Mouse (Mus musculus): ENCODE measurements around the gene Stpg4. TPM values are rescaled to one million over a fixed set of nuclear protein-coding genes. Genes with fewer than 3 reads are reported as not detected.

The Stpg4 gene
- polyA plus RNA-seq, 1 experiment from 2014 or later: not detected

DNA sequence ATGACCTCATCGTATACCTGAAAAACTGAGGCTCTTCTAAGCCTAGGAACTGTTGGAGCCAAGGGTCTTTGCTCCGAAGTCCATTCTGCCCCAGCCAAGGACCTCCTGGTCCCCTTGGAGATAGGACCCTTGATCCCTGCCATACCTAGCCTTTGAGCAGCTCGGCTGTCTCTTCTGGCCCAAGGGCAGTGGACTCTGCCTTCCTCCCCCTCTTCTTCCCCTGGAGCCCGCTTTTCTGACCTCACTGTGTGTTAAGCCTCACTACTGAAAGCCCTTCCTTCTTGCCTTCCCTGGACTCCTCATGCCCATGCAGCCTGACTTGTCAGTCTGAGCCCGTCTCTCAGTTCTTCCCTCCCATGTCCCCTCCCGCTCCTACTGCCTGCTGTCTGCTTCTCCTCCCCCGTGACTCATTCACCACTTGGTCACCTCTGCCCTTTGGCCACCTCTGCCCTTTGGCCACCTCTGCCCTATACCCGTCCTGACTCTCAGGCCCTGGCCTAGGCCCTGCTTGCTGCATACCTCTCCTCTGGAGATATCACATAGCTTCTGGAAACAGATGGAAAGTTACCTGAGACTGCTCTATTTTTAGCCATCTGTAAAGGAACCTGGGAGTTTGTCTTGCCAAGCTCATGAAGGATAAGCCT is 84.4 kb downstream of the Stpg4 start:
- H3K4me1 ChIP-seq (ENCODE audit: control insufficient read depth, insufficient read depth, low read length): peaks cover 1% of the 10 kb centered on the region; the same call in 1 of the 2 replicates
- WGBS: 58% methylated on average over 8 of the region's 8 CpGs
- no peaks in the 10 kb centered on the region for H3K27me3 ChIP-seq (ENCODE audit: control insufficient read depth, insufficient read depth, low read length)
- H3K27ac ChIP-seq (ENCODE audit: low read depth, low read length): no peak overlapping the region
- H3K4me3 ChIP-seq (ENCODE audit: low read length): no peak overlapping the region
- no peaks in the 10 kb centered on the region for H3K9me3 ChIP-seq (ENCODE audit: control insufficient read depth, low read length)
- no peak overlapping the region for H3K9ac ChIP-seq (ENCODE audit: low read depth, low read length)
- ATAC-seq (ENCODE audit: low FRiP score, low TSS enrichment): no peak
- H3K36me3 ChIP-seq (ENCODE audit: control insufficient read depth, insufficient read depth, low read length): no peaks in the 10 kb centered on the region
- H3K4me2 ChIP-seq (replicated peaks; ENCODE audit: low read depth, low read length): no peak overlapping the region

Other genes with a start within 250 kb of the Stpg4 start
- 82.6 and 104 TPM in 2 replicates for gene Mcfd2, start 161.8 kb downstream of the Stpg4 start, polyA plus RNA-seq (2014; fragmentation: Nextera tagmentation; extraction: Ambion mirVana)
- 4.0 and 5.7 TPM in 2 replicates for gene Ttc7, start 144.9 kb downstream of the Stpg4 start, polyA plus RNA-seq (2014; fragmentation: Nextera tagmentation; extraction: Ambion mirVana)
- gene Calm2, start 19.2 kb upstream of the Stpg4 start, polyA plus RNA-seq (2014; fragmentation: Nextera tagmentation; extraction: Ambion mirVana): 1,015 and 1,361 TPM in 2 replicates
- gene Epcam, start 208.2 kb upstream of the Stpg4 start, polyA plus RNA-seq (2014; fragmentation: Nextera tagmentation; extraction: Ambion mirVana): 260 and 274 TPM in 2 replicates
- gene Msh2, start 244.6 kb upstream of the Stpg4 start, polyA plus RNA-seq (2014; fragmentation: Nextera tagmentation; extraction: Ambion mirVana): 52.3 and 69.1 TPM in 2 replicates

All from kidney, embryonic 14.5 days (tissue).